Mouse (Mus musculus) testis, adult 10 weeks (tissue): ENCODE measurements around the gene Polg. TPM values are rescaled to one million over a fixed set of nuclear protein-coding genes. Genes with fewer than 3 reads are reported as not detected.

Experiments
- polyA plus RNA-seq: library from polyadenylated mRNA; stranded (reverse); fragments of 350-450 nt; fragmentation: Illumina TruSeq; extraction: RNeasy Lipid Tissue Mini Kit (QIAGEN cat#74804); gene quantifications from one replicate; pipeline ENCODE4 v1.2.3, GENCODE M21; 2014; ENCODE audit warnings: low read depth, low replicate concordance

Polg gene
- polyA plus RNA-seq, result 63.3 TPM

DNA sequence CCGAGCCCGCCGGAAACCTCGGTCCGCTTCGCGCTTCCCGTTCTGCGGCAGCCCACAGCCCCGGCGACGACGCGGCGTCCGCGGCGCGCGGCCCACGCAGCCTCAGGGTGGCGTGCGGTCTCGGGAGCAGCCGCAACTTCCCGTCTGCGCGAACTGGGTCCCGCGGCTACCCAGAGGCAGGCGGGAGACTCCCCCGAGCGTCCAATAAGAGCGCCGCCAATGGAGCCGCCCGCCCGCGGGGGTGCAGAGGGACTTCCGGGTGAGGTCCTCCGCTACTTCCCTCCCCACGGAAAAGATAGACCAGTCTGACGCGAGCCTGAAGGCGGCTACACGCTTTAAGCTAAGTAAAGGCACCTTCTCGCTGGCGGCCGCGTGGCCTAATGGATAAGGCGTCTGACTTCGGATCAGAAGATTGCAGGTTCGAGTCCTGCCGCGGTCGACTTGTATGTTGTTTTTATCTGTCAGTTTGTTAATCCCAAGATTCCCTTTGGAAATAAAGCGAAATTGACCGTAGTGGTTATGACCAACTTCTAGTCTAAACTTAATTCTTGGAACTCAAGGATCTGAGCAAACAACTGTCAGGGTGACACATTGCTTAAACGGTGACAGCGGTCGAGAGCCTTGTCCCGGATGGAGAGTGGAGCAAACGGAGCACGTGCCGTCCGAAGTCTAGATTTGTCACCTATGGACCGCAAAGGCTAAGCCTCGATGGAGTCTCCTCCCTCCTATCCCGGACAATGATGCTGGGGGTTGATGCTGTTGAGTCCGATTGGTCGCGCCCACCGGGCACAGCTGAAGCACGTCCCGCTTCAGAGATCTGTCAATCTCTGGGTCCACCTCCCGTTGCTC is at the start of gene Polg:
Polg (minus strand) TSS at position 310 of the 849 bp plus-strand sequence.

Other genes with a start within 250 kb of the Polg start
- 20.4 TPM for gene Abhd2, start 193.2 kb downstream of the Polg start, polyA plus RNA-seq
- gene Rlbp1, start 79.3 kb downstream of the Polg start, polyA plus RNA-seq, result 0.46 TPM
- gene Fanci, start 74.4 kb downstream of the Polg start, polyA plus RNA-seq, result 12.9 TPM
- gene Rhcg, start 151.3 kb upstream of the Polg start, polyA plus RNA-seq, result 5.5 TPM
- 5.0 TPM for gene Ticrr, start 193.8 kb upstream of the Polg start, polyA plus RNA-seq
- 0.21 TPM for gene Kif7, start 249.4 kb upstream of the Polg start, polyA plus RNA-seq